Mouse (Mus musculus): ENCODE measurements around the gene Usp21.
"Not testable (repeated sequence)": the region's sequence is repeated elsewhere in the genome, so short reads cannot be mapped to it uniquely, and the experiment has no call there.

The Usp21 gene

DNA sequence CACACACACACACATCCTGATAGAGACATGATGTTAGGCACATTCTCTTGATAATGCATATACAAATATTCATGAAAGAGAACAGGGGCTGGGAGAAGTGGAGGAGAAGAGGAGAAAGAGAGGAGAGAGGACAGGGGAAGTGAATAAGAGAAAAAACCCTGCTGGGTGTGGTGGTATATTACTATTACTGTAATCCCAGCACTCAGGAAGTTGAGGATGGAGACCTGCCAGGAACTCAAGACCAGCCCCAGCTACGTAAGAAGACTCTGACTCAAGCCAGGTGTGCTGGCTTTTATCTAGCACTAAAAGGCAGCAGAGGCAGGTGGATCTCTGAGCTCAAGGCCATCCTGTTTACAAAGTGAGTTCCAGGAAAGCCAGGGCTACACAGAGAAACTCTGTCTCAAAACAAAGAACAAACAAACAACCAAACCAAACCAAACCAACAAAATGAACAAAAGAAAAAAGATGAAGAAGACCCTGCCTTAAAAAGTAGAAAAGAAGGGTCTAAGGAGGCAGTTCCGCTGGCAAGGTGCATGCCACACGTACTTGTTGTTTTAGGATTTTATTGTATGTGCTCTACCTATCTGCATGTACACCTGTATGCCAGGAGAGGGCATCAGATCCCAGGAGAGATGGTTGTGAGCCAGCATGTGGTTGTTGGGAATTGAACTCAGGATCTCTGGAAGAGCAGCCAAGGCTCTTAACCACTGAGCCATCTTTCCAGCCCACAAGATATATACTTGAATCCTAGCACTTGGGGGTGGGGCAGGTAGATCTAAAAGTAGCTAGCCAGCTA, 23.9 kb downstream of the Usp21 start:
- DNase-seq: no peak

- peak; percentile 84 for DNase-seq
These were observed 24.6 kb downstream of the Usp21 start for GRCm38 (mm10) chr1:171263185-171263611.

- DNase-seq: peak; percentile 89
These were observed 25.1 kb downstream of the Usp21 start for GRCm38 (mm10) chr1:171262594-171263130.

GRCm38 (mm10) chr1:171260316-171260715, 27.5 kb downstream of the Usp21 start:
- no peak for DNase-seq

GRCm38 (mm10) chr1:171258921-171259320, 28.9 kb downstream of the Usp21 start:
- DNase-seq: no peak

GRCm38 (mm10) chr1:171257781-171258180, 30.0 kb downstream of the Usp21 start:
- no peak for DNase-seq

DNA sequence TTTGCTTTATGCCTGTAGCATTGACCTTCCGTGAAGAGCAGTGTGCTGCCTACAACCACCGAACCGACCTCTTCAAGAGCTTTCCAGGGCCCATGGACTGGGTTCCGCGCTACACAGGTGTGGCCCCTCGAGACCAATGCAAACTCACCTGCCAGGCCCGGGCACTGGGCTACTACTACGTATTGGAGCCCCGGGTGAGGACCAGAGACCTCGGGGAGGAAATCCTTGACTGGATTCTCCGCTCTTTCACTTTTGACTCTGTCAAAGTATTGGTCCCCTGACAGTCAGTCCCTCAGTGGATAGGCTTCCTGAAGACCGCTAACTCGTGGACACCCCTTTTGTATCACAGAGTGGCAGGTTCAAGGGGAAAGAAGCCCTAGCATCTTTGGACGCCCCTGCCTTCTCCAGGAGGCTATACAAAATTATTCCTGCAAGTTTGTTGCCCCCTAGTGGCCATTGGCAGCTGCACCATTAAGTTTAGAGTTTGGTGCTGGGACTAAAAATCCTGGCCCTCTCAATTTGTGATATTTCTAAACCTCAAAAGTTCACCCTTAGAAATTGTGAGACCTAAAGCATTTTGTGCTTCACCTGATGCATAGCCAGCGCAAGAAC, 30.7 kb downstream of the Usp21 start:
- peak; percentile 76 for DNase-seq

GRCm38 (mm10) chr1:171256095-171256818, 31.5 kb downstream of the Usp21 start:
- DNase-seq: peak; percentile 58

DNA sequence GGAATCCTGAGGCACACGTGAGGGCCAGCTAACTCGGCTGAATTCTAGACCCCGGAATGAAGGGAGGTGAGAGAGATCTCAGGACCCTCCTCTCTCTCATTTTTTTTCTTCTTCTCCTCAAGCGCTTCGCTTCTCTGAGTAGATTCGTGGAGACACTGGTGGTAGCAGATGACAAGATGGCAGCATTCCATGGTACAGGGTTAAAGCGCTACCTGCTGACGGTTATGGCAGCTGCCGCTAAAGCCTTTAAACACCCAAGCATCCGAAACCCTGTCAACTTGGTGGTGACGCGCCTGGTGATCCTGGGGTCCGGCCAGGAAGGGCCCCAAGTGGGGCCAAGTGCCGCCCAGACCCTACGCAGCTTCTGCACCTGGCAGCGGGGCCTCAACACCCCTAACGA, 35.4 kb downstream of the Usp21 start:
- DNase-seq: no peak

GRCm38 (mm10) chr1:171251594-171252324, 36.0 kb downstream of the Usp21 start:
- peak; percentile 63 for DNase-seq

DNA sequence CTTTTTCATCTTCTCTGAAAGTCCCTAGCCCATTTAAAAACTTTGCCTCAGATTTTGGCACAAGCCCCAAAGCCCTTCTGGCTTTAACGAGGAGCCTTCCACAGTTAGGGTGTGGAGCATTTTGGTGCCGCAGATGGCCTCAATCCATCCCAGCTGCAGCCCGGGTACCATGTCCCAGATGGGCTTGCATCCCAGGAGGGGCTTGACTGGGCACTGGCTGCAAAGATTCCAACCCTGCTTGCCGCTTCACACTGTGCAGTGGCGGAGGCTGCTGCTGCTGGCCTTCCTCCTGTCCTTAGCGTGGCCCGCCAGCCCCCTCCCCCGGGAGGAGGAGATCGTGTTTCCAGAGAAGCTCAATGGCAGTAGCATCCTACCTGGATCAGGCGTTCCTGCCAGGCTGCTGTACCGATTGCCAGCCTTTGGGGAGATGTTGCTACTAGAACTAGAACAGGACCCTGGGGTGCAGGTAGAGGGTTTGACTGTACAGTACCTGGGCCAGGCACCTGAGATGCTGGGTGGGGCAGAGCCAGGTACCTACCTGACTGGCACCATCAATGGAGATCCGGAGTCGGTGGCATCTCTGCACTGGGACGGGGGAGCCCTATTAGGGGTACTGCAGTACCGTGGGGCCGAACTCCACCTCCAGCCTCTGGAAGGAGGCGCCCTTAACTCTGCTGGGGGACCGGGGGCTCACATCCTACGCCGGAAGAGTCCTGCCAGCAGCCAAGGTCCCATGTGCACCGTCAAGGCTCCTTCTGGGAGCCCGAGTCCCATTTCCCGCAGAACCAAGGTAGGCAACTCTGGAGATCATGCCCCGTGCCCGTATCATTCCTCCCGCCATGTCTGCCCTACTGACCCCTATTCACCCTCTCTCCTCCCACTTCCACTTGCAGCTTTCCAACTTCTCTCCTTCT, 36.9 kb downstream of the Usp21 start, which contains the start of gene Ndufs2:
Gene Ndufs2, minus strand, starts transcription at position 709 of the 914 bp plus-strand sequence.
- no peak for DNase-seq

GRCm38 (mm10) chr1:171249913-171250600, 37.7 kb downstream of the Usp21 start, which contains the start of gene Adamts4:
TSS of gene Adamts4 (plus strand) at chr1:171250421.
- peak; percentile 75 for DNase-seq

DNA sequence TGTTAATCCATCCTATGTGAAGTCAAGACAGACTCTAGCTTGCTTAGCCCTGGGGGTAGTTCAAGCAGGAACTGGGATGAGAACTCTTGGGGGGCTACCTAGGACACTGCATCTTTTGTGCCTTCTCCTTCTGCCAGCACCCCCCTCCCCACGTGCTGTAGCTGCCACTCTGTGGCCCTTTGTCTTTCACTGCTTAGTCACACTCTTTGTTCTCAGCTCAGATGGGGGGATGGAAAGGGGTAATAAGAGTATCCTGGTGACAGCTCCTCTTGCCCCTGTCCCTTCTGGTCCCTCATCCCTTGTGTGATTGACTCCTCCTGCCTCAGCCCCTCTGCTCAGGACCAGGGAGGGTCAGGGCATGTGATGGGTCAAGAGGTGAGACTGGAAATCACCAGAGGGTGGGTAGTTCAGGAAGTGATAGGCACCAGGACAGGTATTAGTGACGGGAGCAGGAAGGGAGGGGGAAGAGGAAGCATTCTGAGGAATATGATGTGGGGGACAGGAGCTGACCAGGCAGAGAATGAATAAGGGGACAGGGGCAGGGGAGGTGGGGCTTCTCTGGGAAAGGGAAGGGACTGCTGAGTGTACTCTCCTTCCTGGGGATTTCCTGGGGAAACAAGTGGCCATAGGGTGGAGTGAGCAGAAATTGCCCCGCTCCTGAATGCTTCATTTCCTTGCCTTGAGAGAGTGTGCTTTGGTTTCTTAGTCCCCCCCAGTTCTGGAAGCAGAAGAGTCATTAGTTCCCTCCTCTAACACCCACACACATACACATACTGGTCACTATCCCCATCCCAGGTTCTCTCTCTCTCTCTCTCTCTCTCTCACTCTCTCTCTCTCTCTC, 39.2 kb downstream of the Usp21 start:
- DNase-seq: peak; percentile 45

GRCm38 (mm10) chr1:171247916-171248315, 39.9 kb downstream of the Usp21 start:
- no peak for DNase-seq

DNA sequence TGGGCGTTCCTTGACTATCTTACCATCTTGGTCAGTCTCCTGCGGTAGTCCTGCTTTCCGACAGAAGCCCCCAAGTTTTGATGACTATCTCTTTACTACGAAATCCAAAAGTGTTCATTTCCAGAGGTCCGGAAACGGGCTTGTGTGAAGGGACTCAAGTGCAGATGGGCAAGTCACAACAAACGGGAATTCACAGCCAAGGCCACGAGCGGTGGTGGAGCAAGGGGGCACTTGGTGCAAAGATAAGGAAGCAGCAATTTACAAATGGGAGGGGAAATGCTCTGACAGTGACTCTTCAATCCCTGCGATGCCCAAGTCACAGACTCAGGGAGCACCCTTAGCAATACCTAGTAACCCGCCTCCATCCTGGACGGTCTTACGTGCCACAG, 40.3 kb downstream of the Usp21 start:
- DNase-seq: no peak

- peak; percentile 98 for DNase-seq
These were observed 40.9 kb downstream of the Usp21 start for GRCm38 (mm10) chr1:171246709-171247452.

DNA sequence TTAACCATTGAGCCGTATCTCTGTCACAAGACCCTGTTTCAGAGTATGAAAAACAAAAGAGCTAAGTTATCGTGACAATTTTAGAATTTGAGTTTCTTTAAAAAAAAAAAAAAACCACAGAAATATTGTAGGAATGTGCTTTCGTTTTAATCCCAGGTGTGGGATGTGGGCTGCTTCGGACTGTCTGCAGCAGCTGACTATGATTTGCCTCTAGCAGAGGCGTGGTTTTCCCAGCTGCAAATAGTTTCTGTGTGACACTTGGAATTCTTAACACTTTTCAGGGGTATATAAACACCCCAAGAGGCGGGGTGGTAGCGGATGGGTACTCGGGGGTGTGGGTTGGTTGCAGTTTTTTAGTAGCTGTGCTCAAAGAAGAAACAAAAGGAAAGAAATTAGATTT, 42.4 kb downstream of the Usp21 start:
- DNase-seq: no peak

- not testable (repeated sequence) for DNase-seq
These were observed 45.8 kb downstream of the Usp21 start for GRCm38 (mm10) chr1:171241952-171242351.

DNA sequence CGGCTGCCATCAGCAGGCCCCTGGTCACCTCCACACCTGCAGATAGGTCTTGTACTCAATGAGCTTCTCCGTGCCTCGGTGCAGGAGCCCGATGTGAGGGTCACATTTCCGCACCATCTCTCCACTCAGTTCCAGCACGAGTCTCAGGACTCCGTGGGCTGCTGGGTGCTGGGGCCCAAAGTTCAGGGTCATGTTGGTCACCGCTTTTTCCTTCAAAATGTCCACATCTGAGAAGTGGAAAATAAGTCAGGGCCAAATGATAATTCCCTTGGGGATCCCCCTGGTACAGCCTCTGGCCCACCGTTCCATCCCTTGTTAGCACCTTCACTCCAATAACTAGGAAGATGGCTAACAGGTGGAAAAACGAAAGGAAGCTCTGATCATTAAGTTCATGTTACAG, 46.9 kb downstream of the Usp21 start:
- no peak for DNase-seq
